Mouse (Mus musculus): Measurements from ENCODE around the gene Vmn1r235. TPM values are rescaled to one million over a fixed set of nuclear protein-coding genes. Genes with fewer than 3 reads are reported as not detected.
"Not testable (repeated sequence)": the region's sequence is repeated elsewhere in the genome, so short reads cannot be mapped to it uniquely, and the experiment has no call there.

The Vmn1r235 gene
- polyA plus RNA-seq (2015; fragmentation: Nextera tagmentation; extraction: Ambion mirVana), result not detected in 2 replicates

DNA sequence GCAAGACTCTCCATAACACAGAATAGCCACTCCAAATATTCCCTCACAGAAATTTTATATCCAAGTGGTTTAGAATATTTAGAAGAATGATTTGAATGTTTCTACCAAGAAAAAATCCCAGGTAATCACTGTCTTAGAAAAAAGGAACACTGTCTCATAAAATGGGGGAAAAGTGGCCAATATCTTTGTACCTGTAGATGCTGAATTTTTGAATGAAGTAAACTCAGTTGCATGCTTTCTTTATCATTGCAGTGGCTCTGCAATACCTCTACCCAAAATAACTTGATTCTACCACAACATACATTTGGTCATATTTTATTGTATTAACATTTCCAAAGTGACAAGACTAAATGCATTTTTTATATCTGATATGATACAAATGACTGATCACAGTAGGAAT, at the start of gene Vmn1r235:
Vmn1r235 (plus strand) TSS at position 301 of the 400 bp plus-strand sequence.
- ATAC-seq (replicated peaks), result no peak
- Histone ChIP-seq H3K9ac (no peak within 1 kb of the TSS), H3K36me3 (replicated peaks) (no peaks in the 10 kb centered on the region), H3K4me3 (no peak within 1 kb of the TSS), H3K4me1 (no peaks in the 10 kb centered on the region), H3K27me3 (replicated peaks) (no peaks in the 10 kb centered on the region), H3K4me2 (no peak within 1 kb of the TSS), H3K9me3 (no peaks in the 10 kb centered on the region), H3K27ac (no peak within 1 kb of the TSS)

DNA sequence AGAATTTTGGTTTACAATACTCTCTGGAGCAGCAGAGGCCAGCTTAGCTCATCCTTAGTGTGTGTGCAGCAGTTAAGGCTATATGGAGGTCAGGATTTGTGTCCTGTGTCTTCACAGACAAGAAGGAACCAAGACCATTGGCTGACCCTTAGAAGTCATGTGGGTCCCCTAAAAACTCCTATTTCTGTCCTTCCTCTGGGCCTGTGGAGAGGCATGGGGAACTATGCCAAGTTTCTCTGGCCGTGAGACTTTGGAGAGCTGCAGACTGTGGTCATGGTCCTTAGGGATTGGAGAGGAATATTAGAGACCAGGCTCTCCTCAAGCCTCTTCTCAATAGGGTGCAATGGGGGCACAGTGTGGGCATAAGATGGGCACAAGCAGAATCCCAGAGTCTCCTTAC, 45.1 kb upstream of the Vmn1r235 start:
- not testable (repeated sequence) for H3K4me3 ChIP-seq; H3K36me3 ChIP-seq (replicated peaks); H3K27ac ChIP-seq; H3K27me3 ChIP-seq (replicated peaks); H3K4me2 ChIP-seq; H3K9me3 ChIP-seq; H3K9ac ChIP-seq; ATAC-seq (replicated peaks); H3K4me1 ChIP-seq
- WGBS, result 84% methylated on average over 1 of the region's 1 CpGs

DNA sequence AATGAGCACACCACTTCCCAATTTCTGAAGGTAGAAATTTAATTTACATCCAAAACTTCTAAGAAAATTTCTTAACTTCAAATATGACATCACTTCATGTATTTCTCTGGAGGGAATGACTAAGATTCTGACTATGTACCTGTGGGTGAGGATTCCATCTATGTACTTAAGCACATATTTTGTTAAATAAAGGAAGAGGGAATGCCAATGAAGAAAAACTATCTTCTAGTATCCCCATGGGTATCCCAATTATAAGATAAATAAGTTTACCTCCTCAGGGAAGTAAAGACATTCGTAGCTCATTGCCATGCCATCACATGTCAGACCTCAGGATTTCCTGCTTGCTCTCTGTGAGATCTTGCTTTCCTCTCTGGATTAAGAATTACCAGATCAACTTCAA, 30.4 kb upstream of the Vmn1r235 start, which contains the start of gene Vmn1r234:
Vmn1r234 (plus strand) TSS at position 301 of the 400 bp plus-strand sequence.
- H3K4me2 ChIP-seq, result no peak within 1 kb of the TSS
- no peak within 1 kb of the TSS for H3K27ac ChIP-seq
- no peaks in the 10 kb centered on the region for H3K27me3 ChIP-seq (replicated peaks)
- no peaks in the 10 kb centered on the region for H3K9me3 ChIP-seq
- no peak within 1 kb of the TSS for H3K4me3 ChIP-seq
- ATAC-seq (replicated peaks), result no peak
- 82% methylated on average over 1 of the region's 1 CpGs for WGBS
- no peaks in the 10 kb centered on the region for H3K4me1 ChIP-seq
- H3K36me3 ChIP-seq (replicated peaks), result no peaks in the 10 kb centered on the region
- no peak within 1 kb of the TSS for H3K9ac ChIP-seq

DNA sequence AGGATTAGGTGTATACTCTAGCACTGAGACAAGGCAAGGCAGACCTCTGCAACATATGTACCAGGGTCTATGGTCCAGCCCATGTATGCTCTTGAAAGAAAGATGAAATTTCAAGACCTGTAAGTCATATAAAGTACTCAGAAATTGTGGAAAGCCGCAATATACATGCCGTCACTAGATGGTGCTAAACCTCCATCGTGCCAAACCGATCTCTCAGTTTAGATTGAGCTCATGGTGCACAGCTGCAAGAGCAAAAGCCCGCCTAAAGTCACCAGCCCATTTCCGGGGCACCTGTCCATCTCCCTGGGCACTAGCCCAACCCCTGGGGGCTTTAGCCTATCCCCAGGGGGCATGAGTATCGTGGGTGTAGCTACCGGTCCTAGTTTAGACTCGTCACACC, 24.6 kb upstream of the Vmn1r235 start:
- no peak overlapping the region for H3K27ac ChIP-seq
- no peaks in the 10 kb centered on the region for H3K36me3 ChIP-seq (replicated peaks)
- H3K9me3 ChIP-seq, result no peaks in the 10 kb centered on the region
- no peak overlapping the region for H3K4me3 ChIP-seq
- H3K9ac ChIP-seq, result no peak overlapping the region
- no peak overlapping the region for H3K4me2 ChIP-seq
- H3K4me1 ChIP-seq, result no peaks in the 10 kb centered on the region
- ATAC-seq (replicated peaks), result no peak
- H3K27me3 ChIP-seq (replicated peaks), result no peaks in the 10 kb centered on the region
- WGBS, result 33% methylated on average over 9 of the region's 9 CpGs

GRCm38 (mm10) chr17:21272103-21272502, 15.9 kb downstream of the Vmn1r235 start:
- Histone ChIP-seq H3K4me3 (no peak overlapping the region), H3K4me2 (no peak overlapping the region), H3K4me1 (no peaks in the 10 kb centered on the region), H3K27ac (no peak overlapping the region), H3K9ac (no peak overlapping the region), H3K9me3 (no peaks in the 10 kb centered on the region), H3K36me3 (replicated peaks) (no peaks in the 10 kb centered on the region), H3K27me3 (replicated peaks) (no peaks in the 10 kb centered on the region)
- 22% methylated on average over 4 of the region's 4 CpGs for WGBS
- no peak for ATAC-seq (replicated peaks)

DNA sequence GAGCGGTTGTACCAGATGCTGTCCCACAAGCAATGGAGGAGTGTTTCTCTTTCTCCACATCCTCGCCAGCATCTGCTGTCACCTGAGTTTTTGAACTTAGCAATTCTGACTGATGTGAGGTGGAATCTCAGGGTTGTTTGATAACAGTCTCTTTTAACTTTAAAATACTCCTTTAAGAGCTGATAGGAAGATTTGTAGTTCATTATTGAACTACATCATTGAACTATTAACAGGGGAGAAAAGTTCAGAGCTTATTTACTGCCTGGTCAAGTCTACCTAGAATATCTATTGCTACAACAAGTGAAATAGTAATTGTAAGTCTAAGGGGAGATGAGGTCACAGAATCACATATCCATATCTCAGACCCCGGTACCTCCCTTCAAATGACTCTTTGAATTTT, 26.4 kb downstream of the Vmn1r235 start, which contains the start of gene Vmn1r236:
Vmn1r236 (plus strand) TSS at position 301 of the 400 bp plus-strand sequence.
- Histone ChIP-seq H3K9ac (no peak within 1 kb of the TSS), H3K4me3 (no peak within 1 kb of the TSS), H3K4me2 (no peak within 1 kb of the TSS), H3K27me3 (replicated peaks) (no peaks in the 10 kb centered on the region), H3K4me1 (no peaks in the 10 kb centered on the region), H3K27ac (no peak within 1 kb of the TSS), H3K9me3 (no peaks in the 10 kb centered on the region), H3K36me3 (replicated peaks) (no peaks in the 10 kb centered on the region)
- 78% methylated on average over 3 of the region's 3 CpGs for WGBS
- ATAC-seq (replicated peaks), result no peak

DNA sequence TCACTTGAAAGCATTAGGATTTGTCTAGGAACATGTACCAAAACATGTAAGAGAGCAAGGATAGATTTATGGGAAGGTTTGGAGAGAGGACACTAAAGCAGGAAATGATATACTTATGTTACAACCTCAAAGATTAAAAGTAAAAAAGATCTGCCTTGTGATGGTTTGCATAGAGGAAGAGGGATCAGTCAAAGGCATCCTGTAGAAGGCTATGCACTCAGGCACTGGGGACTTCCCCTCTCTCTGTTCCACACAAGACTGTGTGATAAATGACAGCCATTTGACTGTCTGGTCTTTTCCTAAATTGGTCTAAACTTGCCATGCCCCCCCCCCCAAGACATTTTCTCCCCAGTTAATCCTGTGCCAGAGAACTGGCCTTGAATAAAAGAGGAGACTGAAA, 28.2 kb downstream of the Vmn1r235 start:
- Histone ChIP-seq H3K27ac (no peak overlapping the region), H3K9ac (no peak overlapping the region), H3K9me3 (no peaks in the 10 kb centered on the region), H3K36me3 (replicated peaks) (no peaks in the 10 kb centered on the region), H3K27me3 (replicated peaks) (no peaks in the 10 kb centered on the region), H3K4me3 (no peak overlapping the region), H3K4me2 (no peak overlapping the region), H3K4me1 (no peaks in the 10 kb centered on the region)
- ATAC-seq (replicated peaks), result no peak

GRCm38 (mm10) chr17:21289695-21290094, 33.5 kb downstream of the Vmn1r235 start:
- Histone ChIP-seq H3K27ac (no peak overlapping the region), H3K36me3 (replicated peaks) (no peaks in the 10 kb centered on the region), H3K9ac (no peak overlapping the region), H3K4me2 (no peak overlapping the region), H3K4me1 (no peaks in the 10 kb centered on the region), H3K9me3 (no peaks in the 10 kb centered on the region), H3K4me3 (no peak overlapping the region), H3K27me3 (replicated peaks) (no peaks in the 10 kb centered on the region)
- no peak for ATAC-seq (replicated peaks)

DNA sequence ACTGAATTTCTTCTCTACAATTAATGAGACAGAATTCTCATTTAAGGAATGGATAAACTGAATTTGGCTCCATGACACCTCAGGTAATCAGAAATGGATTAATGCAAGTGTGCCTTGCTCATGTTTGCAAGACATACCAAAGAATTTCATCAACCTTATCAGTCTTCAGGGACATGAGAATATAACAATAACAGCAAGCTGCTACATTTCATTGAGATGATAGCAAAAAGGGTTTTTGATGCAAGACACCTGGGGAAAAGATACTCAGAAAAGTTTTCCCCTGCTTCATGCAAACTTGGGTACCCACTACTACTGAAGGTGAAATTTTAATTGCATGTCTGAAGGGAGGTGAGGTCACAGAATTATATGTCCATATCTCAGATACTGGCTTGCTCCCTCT, 55.4 kb downstream of the Vmn1r235 start, which contains the start of gene Vmn1r237:
Vmn1r237 (plus strand) TSS at position 301 of the 400 bp plus-strand sequence.
- no peak within 1 kb of the TSS for H3K9ac ChIP-seq
- no peaks in the 10 kb centered on the region for H3K4me1 ChIP-seq
- H3K27me3 ChIP-seq (replicated peaks), result no peaks in the 10 kb centered on the region
- H3K27ac ChIP-seq, result no peak within 1 kb of the TSS
- H3K9me3 ChIP-seq, result no peaks in the 10 kb centered on the region
- no peak for ATAC-seq (replicated peaks)
- H3K4me3 ChIP-seq, result no peak within 1 kb of the TSS
- no peak within 1 kb of the TSS for H3K4me2 ChIP-seq
- no peaks in the 10 kb centered on the region for H3K36me3 ChIP-seq (replicated peaks)

Small RNAs within 50 kb of the gene (microRNA-seq; reads per million reads assigned to microRNA genes)
- not detected for gene Gm26384

Other genes with a start within 250 kb of the Vmn1r235 start
- 17.7 and 20.4 TPM in 2 replicates for gene Zfp160, start 247.5 kb upstream of the Vmn1r235 start, polyA plus RNA-seq (2015; fragmentation: Nextera tagmentation; extraction: Ambion mirVana)
- not detected in 2 replicates for gene Vmn1r234, start 30.3 kb upstream of the Vmn1r235 start, polyA plus RNA-seq (2015; fragmentation: Nextera tagmentation; extraction: Ambion mirVana)
- gene Vmn1r236, start 26.5 kb downstream of the Vmn1r235 start, polyA plus RNA-seq (2015; fragmentation: Nextera tagmentation; extraction: Ambion mirVana), result not detected in 2 replicates
- gene Vmn1r237, start 55.5 kb downstream of the Vmn1r235 start, polyA plus RNA-seq (2015; fragmentation: Nextera tagmentation; extraction: Ambion mirVana), result not detected in 2 replicates
- 5.0 and 6.0 TPM in 2 replicates for gene Zfp677, start 127.3 kb downstream of the Vmn1r235 start, polyA plus RNA-seq (2015; fragmentation: Nextera tagmentation; extraction: Ambion mirVana)
- gene Zfp54, start 166.8 kb downstream of the Vmn1r235 start, polyA plus RNA-seq (2015; fragmentation: Nextera tagmentation; extraction: Ambion mirVana), result 6.0 and 6.1 TPM in 2 replicates
- gene Zfp51, start 194.0 kb downstream of the Vmn1r235 start, polyA plus RNA-seq (2015; fragmentation: Nextera tagmentation; extraction: Ambion mirVana), result 14.0 and 14.1 TPM in 2 replicates
- gene Zfp53, start 232.6 kb downstream of the Vmn1r235 start, polyA plus RNA-seq (2015; fragmentation: Nextera tagmentation; extraction: Ambion mirVana), result 10.5 and 11.1 TPM in 2 replicates